Mouse (Mus musculus): ENCODE results near the gene Stk32c. TPM values are rescaled to one million over a fixed set of nuclear protein-coding genes. Genes with fewer than 3 reads are reported as not detected.

Stk32c gene
- polyA plus RNA-seq, 1 experiment = 7.5 TPM

DNA sequence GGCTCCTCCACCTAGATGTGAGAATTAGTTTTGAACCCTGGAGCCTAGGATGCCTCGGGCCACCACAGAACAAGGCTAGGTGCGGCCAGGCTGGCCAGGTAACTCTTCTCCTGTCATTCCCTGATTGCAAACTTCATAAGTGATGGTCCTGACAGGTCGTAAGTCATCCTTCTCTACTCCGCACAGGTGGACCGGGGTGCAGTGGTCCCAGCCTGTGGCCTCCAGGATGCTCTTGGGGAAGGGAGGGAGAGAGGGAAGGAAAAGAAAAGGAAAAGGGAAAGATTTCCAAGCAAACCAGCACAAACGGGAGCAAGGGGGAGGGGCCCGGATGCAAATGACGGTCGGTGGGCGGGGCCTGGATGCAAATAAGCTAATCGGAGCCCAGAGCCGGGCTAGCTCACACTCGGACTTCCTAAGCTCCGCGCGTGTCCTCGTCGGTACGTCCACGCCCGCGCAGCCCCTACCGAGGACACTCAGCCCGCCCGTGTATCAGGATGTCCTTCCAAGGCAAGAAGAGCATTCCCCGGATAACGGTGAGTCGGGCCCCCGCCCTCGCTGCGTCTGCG lies 127.4 kb downstream of the Stk32c start, which contains the start of gene Dpysl4:
TSS of gene Dpysl4 (plus strand) at position 373 of the 566 bp plus-strand sequence.
- no peaks in the 10 kb centered on the region; the same call in 1 of the 2 replicates for H3K4me1 ChIP-seq (ENCODE audit: control insufficient read depth, insufficient read depth, insufficient read length)
- DNase-seq (ENCODE audit: low read depth in 1 of 2, low spot score in 2 of 2) = no peak
- TF ChIP-seq POLR2A (IDR thresholded peaks at IDR 0.05; ENCODE audit: low read depth, low read length) = no peak
- TF ChIP-seq CTCF (IDR thresholded peaks at IDR 0.05; ENCODE audit: extremely low read depth, insufficient read depth, insufficient read length, insufficient replicate concordance) = no peak
- H3K27me3 ChIP-seq (ENCODE audit: control insufficient read depth, insufficient read depth, low read length) = peaks cover 1% of the 10 kb centered on the region; the same call in 1 of the 2 replicates
- 16% methylated on average over 32 of the region's 32 CpGs for WGBS
- no peak within 1 kb of the TSS; the same call in 1 of the 2 replicates for H3K4me3 ChIP-seq (ENCODE audit: extremely low read depth, insufficient read depth, insufficient read length)
- H3K27ac ChIP-seq (ENCODE audit: insufficient read depth, low read length) = no peak within 1 kb of the TSS
- no peaks in the 10 kb centered on the region for H3K36me3 ChIP-seq (ENCODE audit: control insufficient read depth, insufficient read depth, low read length)

- Histone ChIP-seq H3K4me3 (ENCODE audit: extremely low read depth, insufficient read depth, insufficient read length) (no peak overlapping the region), H3K36me3 (ENCODE audit: control insufficient read depth, insufficient read depth, low read length) (no peaks in the 10 kb centered on the region), H3K27me3 (ENCODE audit: control insufficient read depth, insufficient read depth, low read length) (peaks cover 1% of the 10 kb centered on the region; the same call in 1 of the 2 replicates), H3K27ac (ENCODE audit: insufficient read depth, low read length) (no peak overlapping the region), H3K4me1 (ENCODE audit: control insufficient read depth, insufficient read depth, insufficient read length) (no peaks in the 10 kb centered on the region; the same call in 1 of the 2 replicates)
- TF ChIP-seq CTCF (IDR thresholded peaks at IDR 0.05; ENCODE audit: extremely low read depth, insufficient read depth, insufficient read length, insufficient replicate concordance) (no peak), POLR2A (IDR thresholded peaks at IDR 0.05; ENCODE audit: low read depth, low read length) (no peak)
- whole genome bisulfite sequencing = 79% methylated on average over 1 of the region's 1 CpGs
- no peak for DNase-seq (ENCODE audit: low read depth in 1 of 2, low spot score in 2 of 2)
Measured at GRCm38 (mm10) chr7:139084316-139084715, 128.8 kb downstream of the Stk32c start.

DNA sequence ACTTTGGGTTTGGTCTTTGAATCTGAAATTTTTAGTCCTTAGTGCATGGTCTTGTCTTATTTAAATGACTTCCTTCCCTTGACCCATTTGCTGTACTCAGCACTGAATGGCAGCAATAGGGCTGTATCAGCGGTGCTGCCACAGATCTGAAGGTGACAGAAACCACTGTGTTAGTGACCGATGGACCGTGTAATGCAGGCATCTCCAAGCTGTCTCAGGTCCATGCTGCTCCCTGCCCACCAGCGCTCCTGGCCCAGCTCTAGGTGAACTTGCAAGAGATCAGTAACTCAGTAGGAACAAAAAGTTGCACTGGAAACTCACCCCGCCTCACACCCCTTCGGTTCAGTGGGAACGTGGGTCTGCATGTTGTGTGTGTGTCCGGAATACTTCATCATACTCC lies 130.8 kb downstream of the Stk32c start:
- no peak overlapping the region for H3K4me3 ChIP-seq (ENCODE audit: extremely low read depth, insufficient read depth, insufficient read length)
- DNase-seq (ENCODE audit: low read depth in 1 of 2, low spot score in 2 of 2) = no peak
- H3K27ac ChIP-seq (ENCODE audit: insufficient read depth, low read length) = no peak overlapping the region
- WGBS = 90% methylated on average over 8 of the region's 8 CpGs
- H3K36me3 ChIP-seq (ENCODE audit: control insufficient read depth, insufficient read depth, low read length) = no peaks in the 10 kb centered on the region
- peaks cover 1% of the 10 kb centered on the region; the same call in 1 of the 2 replicates for H3K27me3 ChIP-seq (ENCODE audit: control insufficient read depth, insufficient read depth, low read length)
- no peaks in the 10 kb centered on the region; the same call in 1 of the 2 replicates for H3K4me1 ChIP-seq (ENCODE audit: control insufficient read depth, insufficient read depth, insufficient read length)
- TF ChIP-seq CTCF (IDR thresholded peaks at IDR 0.05; ENCODE audit: extremely low read depth, insufficient read depth, insufficient read length, insufficient replicate concordance) (no peak), POLR2A (IDR thresholded peaks at IDR 0.05; ENCODE audit: low read depth, low read length) (no peak)

GRCm38 (mm10) chr7:139081158-139081557 lies 131.9 kb downstream of the Stk32c start:
- H3K27ac ChIP-seq (ENCODE audit: insufficient read depth, low read length) = no peak overlapping the region
- DNase-seq (ENCODE audit: low read depth in 1 of 2, low spot score in 2 of 2) = no peak
- H3K4me1 ChIP-seq (ENCODE audit: control insufficient read depth, insufficient read depth, insufficient read length) = no peaks in the 10 kb centered on the region; the same call in 1 of the 2 replicates
- H3K27me3 ChIP-seq (ENCODE audit: control insufficient read depth, insufficient read depth, low read length) = no peaks in the 10 kb centered on the region; the same call in 1 of the 2 replicates
- 82% methylated on average over 5 of the region's 5 CpGs for WGBS
- H3K4me3 ChIP-seq (ENCODE audit: extremely low read depth, insufficient read depth, insufficient read length) = no peak overlapping the region
- H3K36me3 ChIP-seq (ENCODE audit: control insufficient read depth, insufficient read depth, low read length) = no peaks in the 10 kb centered on the region
- TF ChIP-seq POLR2A (IDR thresholded peaks at IDR 0.05; ENCODE audit: low read depth, low read length) (no peak), CTCF (IDR thresholded peaks at IDR 0.05; ENCODE audit: extremely low read depth, insufficient read depth, insufficient read length, insufficient replicate concordance) (no peak)

- H3K4me1 ChIP-seq (ENCODE audit: control insufficient read depth, insufficient read depth, insufficient read length) = no peaks in the 10 kb centered on the region
- H3K27ac ChIP-seq (ENCODE audit: insufficient read depth, low read length) = no peak overlapping the region
- no peaks in the 10 kb centered on the region for H3K27me3 ChIP-seq (ENCODE audit: control insufficient read depth, insufficient read depth, low read length)
- TF ChIP-seq CTCF (IDR thresholded peaks at IDR 0.05; ENCODE audit: extremely low read depth, insufficient read depth, insufficient read length, insufficient replicate concordance) (no peak), POLR2A (IDR thresholded peaks at IDR 0.05; ENCODE audit: low read depth, low read length) (no peak)
- WGBS = 67% methylated on average over 4 of the region's 4 CpGs
- H3K4me3 ChIP-seq (ENCODE audit: extremely low read depth, insufficient read depth, insufficient read length) = no peak overlapping the region
- no peak for DNase-seq (ENCODE audit: low read depth in 1 of 2, low spot score in 2 of 2)
- H3K36me3 ChIP-seq (ENCODE audit: control insufficient read depth, insufficient read depth, low read length) = no peaks in the 10 kb centered on the region
Measured at GRCm38 (mm10) chr7:139080714-139081113, 132.4 kb downstream of the Stk32c start.

- Histone ChIP-seq H3K4me1 (ENCODE audit: control insufficient read depth, insufficient read depth, insufficient read length) (no peaks in the 10 kb centered on the region), H3K4me3 (ENCODE audit: extremely low read depth, insufficient read depth, insufficient read length) (no peak overlapping the region), H3K36me3 (ENCODE audit: control insufficient read depth, insufficient read depth, low read length) (no peaks in the 10 kb centered on the region), H3K27ac (ENCODE audit: insufficient read depth, low read length) (no peak overlapping the region), H3K27me3 (ENCODE audit: control insufficient read depth, insufficient read depth, low read length) (no peaks in the 10 kb centered on the region)
- DNase-seq (ENCODE audit: low read depth in 1 of 2, low spot score in 2 of 2) = no peak
- WGBS = 73% methylated on average over 7 of the region's 7 CpGs
- no peak for TF ChIP-seq POLR2A (IDR thresholded peaks at IDR 0.05; ENCODE audit: low read depth, low read length)
- no peak for TF ChIP-seq CTCF (IDR thresholded peaks at IDR 0.05; ENCODE audit: extremely low read depth, insufficient read depth, insufficient read length, insufficient replicate concordance)
Measured at GRCm38 (mm10) chr7:139079141-139079540, 134.0 kb downstream of the Stk32c start.

DNA sequence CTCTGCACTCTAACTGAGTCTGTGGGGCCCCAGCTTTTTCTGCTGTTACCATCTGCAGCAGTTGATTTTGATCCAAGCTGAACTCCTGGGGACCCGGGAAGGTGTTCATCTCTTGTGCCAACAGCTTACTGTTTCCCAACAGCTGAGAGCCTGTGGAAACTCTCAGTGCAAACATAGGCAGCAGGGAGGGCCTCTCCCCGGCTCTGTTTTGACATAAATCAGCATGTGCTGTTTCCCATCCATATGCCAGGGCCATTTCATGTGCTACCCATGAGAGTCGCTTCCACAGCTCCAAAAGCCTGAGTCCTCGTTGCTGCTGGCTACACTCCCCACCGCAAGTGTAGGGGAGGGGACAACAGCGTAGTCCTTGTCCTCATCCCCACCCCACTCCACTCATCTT lies 134.9 kb downstream of the Stk32c start:
- Histone ChIP-seq H3K27me3 (ENCODE audit: control insufficient read depth, insufficient read depth, low read length) (no peaks in the 10 kb centered on the region), H3K4me1 (ENCODE audit: control insufficient read depth, insufficient read depth, insufficient read length) (no peaks in the 10 kb centered on the region), H3K4me3 (ENCODE audit: extremely low read depth, insufficient read depth, insufficient read length) (no peak overlapping the region), H3K36me3 (ENCODE audit: control insufficient read depth, insufficient read depth, low read length) (no peaks in the 10 kb centered on the region), H3K27ac (ENCODE audit: insufficient read depth, low read length) (no peak overlapping the region)
- DNase-seq (ENCODE audit: low read depth in 1 of 2, low spot score in 2 of 2) = no peak
- TF ChIP-seq POLR2A (IDR thresholded peaks at IDR 0.05; ENCODE audit: low read depth, low read length) = no peak
- TF ChIP-seq CTCF (IDR thresholded peaks at IDR 0.05; ENCODE audit: extremely low read depth, insufficient read depth, insufficient read length, insufficient replicate concordance) = no peak
- WGBS = 75% methylated on average over 6 of the region's 6 CpGs

Data from spleen, adult 2 months (tissue).